Mouse (Mus musculus): ENCODE results near the gene Spon2.

Gene Spon2

DNA sequence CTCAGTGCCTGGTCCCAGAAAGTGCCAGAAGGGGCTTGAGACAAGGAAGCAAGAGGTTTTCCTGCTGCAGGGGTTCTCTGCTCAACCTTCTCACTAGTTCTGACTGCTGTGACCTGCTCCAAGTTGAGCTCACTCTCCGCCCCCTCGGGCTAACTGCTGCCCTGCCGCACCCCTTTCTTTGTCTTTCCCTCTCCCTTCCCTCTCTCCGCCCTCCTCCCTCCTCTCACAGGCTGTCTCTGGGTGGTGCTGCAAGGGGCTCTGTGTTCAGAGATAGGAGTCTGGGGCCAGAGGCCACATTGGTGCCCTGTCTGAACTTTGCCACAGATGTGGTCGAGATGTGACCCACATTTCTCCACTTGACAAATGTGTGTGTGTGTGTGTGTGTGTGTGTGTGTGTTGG is at the start of gene Spon2:
Spon2 (minus strand) TSS at position 375 of the 400 bp plus-strand sequence.
- DNase-seq, result peak; percentile 30

DNA sequence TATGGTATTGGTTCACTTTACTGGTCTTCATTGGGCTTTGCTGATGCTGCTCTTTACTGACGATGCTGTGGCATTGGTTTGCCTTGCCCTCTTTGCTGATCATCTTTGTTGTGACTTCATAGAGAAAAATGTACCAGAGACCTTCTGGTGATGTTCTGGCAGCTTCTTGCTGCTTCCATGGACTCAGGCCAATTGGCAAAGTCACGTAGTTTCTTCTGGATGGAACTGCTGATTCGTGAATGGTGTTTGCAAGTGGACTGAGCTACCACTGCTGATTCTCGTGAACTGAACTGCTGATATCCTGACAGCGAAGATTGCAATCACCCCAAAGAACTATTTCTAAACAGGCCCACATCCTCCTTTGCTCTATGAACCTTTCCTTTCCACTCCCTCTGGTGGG is 36.2 kb upstream of the Spon2 start:
- DNase-seq, result no peak

DNA sequence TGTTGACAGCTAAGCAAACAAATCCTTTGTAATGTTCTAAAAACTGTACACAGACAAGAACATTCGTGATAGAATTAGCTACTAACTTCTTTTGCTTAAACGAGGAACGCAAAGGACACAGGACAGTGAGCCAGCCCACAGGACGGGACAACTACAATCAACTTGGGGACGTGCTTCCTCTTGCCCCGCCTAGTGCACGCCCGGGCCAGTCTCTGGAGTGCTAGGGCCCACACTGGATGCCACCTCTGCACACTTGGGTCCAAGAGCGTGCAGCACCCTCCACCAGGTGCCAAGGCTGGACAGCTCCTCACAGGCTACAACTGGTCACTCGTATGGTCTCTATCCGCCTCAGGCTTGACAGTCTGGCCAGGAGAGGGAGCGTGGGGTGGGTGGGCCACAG is 29.9 kb upstream of the Spon2 start:
- no peak for DNase-seq

DNA sequence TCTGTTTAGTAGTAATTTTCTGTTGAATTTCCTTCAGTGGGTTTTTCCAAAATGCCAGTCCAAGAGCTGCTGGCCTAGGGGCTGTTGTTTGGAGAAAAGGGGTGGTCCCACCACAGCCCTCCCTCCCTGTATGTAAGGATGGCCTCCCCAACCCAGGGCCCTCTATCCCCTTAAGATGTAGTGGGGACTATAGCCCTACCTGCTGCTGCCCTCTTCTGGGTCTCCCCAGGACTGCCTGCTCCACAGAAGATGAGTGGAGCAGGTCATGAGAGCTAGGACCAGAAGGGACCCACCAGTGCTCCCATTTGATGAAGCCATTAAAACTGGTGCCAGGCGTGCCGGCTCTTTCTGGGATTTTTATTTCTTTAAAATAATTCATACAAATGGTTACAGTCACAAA is 29.1 kb upstream of the Spon2 start:
- peak; percentile 43 for DNase-seq

DNA sequence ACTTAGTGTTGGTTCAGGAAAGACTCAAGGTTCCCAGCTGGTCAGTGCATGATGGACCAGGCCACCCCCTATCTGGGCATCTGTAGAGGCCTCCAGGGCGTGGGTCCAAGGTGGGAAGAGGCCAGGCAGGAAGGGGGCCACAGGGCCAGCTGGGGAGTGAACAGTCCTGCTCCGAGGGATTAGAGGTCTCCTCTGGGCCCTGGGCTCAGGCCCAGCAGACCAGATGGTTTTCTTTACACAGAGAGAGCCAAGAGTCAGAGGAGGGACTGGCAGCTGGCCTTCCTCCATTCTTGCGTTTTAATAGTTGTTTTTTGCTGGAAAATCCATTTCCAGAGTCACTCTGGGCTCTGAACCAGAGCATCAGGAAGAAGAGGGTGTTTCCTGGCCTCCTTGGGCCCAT is 27.4 kb upstream of the Spon2 start:
- no peak for DNase-seq

DNA sequence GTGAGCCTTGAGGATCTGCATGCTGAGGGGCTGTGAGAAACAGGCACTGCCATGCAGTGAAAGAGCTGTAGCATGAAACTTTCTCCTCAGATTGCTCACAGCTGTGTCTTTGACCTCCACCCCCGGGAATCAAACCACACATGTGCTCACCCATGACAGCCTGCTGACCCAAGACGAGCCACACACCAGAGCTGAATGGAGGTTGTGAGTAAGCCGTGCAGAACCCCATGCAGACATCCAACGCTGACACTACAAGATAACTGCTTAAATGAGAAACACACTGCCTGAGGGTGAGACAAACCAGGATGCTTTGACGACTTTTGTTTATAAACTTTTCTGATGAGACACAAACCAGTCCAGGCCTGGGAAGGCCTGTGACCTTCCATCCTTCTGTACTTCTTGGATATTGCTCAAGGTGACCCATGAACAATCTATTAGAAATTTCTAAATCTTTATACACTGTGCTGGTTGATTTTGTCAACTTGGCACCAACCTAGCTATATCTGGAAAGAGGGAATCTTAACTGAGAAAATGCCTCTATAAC is 26.2 kb upstream of the Spon2 start:
- DNase-seq, result no peak

DNA sequence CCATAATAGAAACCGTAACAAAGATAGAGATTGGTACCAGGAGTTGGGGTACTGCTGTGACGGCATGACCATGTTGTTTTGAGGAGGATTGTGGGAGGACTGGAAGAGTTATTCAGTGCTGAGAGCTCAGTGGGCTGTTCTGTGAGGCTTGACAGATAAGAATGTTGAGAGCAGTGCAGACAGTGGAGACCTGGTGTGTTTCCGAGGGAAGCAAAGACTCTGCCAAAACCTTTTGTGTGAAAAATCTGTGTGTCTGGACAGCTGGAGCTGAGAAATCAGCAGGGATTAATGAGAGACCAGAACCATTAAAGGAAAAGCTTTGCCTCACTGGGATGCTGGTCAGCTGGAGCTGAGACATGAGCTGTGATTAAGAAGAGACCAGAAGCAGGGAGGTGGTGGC is 21.7 kb upstream of the Spon2 start:
- no peak for DNase-seq

DNA sequence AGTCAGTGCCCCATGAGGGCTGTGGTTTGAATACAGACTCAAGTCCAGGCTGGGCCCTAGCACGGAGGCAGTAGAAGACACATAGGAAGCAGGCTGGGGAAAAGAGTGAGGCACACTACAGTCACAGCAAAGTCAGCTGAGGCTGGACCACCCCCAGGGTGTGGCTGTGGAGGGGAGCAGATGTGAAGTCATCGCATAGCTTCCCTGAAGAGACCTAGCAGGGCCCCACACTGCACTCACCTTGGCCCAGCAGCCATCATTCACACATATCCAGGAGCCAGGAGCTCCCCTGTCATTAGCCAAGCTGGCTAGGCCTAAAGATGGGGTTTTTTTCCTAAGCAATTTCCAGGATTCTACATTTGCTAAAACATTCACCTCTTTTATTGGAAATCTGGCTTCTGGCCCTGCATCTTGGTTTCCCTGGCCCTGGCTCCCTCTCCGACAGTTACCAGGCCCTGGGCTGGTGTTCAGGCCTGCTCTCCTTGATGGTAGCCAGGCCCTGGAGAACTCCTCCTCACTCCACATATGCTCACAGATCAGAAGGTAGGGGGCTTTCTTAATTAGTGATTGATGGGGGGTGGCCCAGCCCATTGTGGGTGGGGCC is 21.0 kb upstream of the Spon2 start:
- DNase-seq, result no peak

DNA sequence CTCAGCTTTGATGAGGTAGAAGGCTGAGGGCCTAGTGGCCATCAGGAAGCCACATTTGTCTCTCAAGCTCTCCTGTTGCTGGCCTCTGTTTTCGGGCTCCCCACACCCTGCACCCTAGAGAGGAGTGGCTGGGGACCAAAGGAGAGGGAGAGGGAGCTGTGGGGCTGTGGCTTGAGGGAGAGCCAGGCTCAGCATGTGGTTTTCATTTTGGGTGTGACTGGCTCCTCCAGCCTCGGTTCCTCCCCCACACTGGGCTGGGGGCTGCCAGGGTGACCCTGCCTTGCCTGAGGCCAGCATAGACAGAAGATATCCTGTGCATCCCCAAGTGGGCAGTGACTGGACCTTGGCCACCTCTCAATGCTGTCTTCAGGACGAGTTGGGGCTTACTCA is 20.0 kb upstream of the Spon2 start:
- no peak for DNase-seq

DNA sequence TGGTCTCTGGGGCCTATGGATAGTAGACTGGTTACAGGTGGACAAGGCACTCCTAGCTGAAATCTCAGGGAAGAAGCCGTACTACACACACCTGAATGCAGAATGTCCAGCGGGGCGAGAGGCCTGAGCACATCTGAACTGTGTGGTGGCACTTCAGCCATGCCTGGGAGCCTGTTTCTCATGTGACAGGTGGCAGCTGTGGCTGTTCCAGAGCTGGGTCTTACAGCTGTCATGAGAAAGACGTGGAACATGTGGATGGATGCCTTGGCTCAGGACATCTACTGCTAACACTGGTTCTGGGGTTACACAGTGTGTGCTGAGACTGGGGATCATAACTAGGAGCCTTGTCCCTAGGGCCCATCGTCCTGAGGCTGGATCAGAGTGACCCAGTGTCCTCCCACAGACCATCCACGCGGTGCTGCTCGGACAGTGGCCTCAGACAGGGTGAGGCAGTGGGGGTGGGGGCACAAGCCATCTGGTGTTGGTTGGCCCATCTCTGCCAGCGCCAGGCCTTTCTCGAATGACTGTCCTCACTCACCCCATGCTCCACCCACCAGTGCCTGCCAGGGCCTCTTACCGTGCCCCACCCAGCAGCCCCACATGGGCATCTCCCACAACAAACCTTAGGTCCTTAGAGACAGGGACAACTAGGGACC is 19.5 kb upstream of the Spon2 start:
- no peak for DNase-seq

DNA sequence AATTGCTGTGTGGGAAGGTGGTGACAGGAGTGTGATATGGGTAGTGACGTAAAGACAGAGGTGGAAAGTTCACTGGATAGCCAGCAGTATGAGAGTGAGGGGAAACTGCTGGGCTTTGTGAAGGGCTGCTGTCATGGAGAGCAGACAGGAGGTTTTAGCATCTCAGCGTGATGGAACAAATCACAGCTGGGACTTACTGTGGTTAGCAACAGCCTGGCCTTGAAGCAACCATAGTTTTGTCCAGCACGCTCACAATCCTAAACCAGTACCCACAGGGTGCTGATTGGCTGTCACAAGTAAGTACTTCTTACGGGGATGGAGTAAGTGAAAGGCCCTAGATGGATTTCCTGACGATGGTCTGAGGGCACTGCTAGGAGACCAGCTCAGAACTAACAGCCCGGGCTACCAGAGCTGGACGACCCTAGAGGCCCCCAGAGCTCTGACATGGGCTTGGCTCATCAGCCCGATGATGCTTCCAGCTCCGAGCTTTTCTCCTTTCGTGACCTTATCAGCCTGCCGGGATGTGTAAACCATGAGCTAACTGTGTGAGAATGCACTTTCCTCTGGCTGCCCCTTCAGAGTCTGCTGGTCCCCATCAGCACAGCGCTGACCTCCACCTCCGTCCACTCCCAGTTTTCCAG is 16.3 kb upstream of the Spon2 start:
- no peak for DNase-seq

DNA sequence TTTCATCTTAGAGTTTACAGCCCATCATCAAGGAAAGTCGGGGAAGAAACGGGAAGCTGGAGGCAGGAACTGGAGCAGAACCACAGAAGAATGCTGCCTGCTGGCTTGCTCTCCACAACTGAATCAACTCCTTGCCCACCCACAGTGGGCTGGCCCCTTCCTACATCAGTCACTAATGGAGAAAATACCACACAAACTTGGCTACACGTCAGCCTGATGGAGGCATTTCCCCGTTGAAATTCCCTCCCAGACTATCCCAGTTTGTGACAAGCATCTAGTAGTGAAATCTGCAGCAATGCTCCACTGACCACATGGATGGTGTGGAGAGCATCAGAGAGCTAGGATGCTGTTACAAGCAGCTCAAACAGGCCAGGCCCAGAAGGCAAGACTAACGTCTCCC is 14.5 kb upstream of the Spon2 start:
- DNase-seq, result no peak

DNA sequence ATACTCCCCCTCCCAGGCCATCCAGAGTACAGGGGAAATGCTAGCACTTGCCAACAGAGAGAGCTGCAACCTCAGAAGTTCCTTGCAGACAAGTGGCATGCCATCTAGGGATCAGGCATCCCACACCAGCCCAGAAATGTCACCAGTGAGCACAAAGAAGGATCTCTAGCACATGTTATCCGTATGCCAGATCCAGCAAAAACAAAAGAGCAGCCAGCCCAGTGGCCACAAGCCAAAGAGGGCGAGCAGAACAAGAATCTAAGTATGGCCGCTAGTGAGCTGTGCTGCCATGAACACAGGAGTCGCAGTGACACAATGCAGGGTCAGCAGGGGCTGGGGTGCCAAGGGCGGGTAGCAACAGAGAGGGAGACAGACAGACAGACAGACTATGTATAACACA is 12.0 kb upstream of the Spon2 start:
- DNase-seq, result no peak

DNA sequence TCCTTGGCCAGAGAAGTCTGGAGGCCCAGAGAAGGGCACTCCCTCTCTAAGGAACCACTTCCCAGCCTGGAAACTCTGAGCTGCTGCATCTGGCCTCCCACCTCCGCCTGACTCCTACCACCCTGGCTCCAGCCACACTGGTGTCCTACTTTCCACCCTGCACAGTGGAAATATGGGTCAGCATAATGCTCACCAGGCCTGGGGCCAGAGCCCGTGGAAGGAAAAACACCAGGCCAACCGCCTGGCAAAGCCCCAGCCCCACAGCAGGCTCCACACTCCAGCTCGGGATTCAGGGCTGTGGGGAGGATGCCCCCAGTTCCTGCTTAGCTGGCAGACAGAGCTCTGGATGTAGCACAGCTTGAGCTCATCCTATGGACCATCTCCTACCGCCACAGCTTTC is 10.2 kb upstream of the Spon2 start:
- DNase-seq, result no peak

DNA sequence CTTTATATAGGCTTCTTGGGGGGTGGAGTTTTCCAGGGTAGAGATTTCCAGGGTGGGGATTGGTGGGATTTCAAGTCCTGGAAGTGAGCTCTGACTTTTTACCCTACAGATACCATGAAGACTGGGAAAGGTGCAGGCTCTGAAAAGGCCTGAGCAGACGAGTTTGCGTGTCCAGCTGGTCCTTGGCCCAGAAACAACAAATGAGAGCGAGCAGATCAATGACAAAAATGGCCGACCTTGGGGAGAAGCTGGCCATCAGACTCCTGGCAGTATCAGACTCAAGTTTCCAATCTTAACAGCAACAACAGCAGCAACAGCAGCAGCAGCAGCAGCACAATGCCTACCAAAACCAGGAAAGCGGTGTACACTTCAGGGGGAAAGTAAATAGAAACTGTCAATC is 7.4 kb upstream of the Spon2 start:
- no peak for DNase-seq

DNA sequence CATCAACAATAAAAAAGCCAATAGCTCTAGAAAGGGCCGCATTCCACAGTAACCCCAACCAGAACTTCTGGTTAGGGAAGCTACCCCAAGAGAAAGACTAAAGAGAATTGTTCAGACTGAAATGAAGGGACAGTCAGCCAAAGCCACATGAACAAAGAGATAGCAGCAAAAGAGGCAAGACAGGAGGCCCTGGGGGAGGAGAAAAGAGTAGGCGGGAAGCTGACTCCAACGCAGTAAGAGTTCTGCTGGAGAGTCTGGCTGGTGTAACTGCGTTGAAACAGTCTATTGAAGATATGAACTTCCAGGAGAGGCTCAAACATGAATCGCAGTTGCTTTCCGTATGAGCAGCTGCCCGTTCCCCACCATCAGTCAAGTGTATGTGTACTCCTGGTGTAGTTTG is 6.2 kb upstream of the Spon2 start:
- DNase-seq, result no peak

DNA sequence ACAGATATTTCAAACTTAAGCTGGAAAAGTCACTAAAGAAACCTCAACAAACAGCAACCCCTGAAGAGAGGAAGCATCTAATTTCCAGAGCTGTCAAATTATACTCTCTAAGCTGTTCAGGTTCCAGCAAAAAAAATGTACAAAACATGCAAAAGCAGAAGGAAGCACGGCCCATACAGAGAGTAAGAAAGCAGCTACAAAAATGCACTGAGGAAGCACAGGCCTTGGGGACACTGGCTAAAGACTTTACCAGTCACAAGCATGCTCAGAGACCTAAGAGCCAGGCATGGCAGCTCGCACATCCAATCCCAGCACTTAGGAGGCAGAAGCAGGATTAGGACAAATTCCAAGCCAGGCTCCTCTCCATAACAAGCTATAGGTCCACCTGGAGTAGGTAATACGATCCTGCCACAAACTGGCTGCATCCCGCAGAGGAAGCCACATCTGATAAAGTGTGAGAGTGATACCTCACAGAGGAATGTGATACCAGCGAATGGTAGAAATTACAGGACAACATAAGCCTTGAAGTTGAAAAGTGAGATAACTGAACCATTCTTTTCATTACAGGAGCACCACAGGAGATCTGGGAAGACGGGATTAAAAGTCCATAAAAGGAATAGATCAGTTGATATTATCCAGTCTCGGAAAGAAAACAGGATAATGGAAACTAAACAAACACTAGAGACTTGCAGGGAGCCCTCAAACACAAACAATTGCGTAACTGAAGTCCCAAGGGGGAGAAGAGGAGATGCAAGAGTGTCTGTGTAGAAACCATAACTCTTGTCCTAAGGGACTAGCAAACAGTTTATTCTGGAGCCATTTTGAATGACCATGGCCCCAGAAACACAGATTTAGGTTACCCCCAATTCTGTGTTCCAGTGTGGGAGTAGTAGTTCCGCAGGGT is 4.8 kb upstream of the Spon2 start:
- DNase-seq, result no peak

DNA sequence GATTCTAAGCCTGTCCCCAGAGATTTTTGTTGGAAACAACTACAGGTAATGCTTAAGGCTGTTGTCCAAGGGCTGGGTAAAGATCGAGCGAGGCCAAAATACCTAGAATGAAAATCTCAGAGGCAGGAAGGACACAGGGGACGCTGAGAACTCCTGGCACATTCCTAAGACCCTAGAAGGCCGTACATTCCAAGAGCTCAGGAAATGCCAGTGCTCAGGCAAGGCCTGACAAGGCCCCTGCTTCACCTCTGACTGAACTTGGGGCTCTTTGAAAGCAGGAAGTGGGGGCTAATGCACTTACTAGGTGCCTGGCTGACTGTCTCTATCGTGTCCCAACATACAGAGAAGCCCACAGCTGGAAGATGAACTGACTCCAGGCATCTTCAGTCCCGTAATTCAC is 4.1 kb upstream of the Spon2 start:
- DNase-seq, result peak; percentile 25

DNA sequence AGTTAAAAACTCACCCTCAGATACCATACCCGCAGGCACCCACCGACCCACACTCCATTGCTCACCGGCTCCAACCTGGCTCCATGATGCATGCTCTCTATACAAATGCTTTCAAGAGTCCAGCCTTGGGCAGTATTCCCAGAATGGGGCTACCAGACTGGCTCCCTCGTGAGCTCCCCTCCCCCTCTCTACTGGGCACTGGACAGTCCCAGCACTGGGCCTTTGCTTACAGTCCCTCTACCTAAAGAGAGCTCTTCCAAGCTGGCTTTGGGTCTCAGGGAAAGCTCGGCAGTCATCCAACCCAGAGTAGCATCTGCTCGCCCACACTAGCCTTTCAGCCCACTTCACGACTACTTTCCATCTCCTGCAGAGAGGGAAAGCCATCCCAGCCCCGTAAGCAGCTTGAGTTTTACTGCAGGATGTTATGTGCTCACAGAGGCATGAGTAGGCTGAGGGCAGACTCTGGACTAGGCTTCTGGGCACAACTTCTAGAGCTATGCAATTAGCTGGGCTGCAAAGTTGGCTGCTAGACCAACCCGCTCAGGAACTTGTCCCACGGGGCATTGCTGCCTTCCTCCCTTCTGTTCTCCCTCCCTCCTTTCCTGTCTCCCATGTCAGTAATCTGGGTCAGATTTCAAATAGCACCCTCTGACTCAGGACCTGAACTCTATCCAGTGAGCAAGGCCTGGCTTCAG is 2.2 kb upstream of the Spon2 start:
- no peak for DNase-seq

DNA sequence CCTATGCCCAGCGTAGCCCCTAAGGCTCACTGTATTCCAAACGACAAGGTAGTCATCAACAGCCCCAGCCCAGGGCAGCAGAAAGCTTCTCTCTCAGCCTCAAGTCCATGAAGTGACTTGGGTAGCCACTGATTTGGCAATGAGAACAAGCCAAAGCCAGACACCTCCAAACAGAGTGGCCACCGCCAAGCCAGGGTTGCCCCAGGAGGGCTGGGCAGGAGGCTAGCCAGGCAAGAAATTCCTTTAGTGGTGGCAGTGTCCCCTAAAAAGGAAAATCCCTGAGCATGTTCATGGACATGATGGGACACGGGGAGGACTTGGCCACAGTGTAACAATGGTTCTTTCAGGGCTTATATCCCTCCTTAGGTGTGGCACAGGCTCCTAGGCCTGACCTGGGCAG is 1.6 kb upstream of the Spon2 start:
- no peak for DNase-seq

DNA sequence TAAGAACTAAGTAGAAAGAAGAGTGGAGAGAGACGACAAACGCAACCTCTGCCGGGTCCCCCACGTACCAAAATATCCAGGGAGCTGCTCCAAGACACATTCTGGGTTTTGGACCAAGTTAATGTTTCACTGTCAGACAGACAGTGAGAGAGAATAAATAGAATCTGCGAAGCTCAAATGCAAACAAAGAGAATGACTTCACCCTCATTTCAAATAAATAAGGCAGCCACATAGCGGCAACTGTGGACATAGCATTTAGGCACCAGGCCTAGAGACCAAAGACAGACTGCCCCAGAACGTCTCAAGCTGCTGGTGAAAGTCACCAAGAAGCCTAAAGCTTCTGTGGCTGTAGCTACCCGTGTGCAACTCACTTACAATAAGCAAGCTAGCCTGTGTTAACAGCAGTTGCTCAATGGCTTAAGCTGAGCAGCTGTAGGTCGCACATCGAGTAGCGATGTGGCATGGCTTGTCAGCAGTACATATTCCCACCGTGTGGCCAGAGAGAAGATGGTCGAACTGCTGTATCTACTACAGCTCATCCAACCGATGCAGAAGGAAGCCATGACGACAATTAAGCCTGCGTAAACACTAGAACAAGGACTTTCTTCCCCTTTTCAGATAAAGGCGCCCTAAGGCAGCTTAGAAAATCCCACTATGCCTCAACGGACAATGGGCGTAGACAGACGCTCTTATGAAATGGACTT is 643 bp upstream of the Spon2 start:
- no peak for DNase-seq

DNA sequence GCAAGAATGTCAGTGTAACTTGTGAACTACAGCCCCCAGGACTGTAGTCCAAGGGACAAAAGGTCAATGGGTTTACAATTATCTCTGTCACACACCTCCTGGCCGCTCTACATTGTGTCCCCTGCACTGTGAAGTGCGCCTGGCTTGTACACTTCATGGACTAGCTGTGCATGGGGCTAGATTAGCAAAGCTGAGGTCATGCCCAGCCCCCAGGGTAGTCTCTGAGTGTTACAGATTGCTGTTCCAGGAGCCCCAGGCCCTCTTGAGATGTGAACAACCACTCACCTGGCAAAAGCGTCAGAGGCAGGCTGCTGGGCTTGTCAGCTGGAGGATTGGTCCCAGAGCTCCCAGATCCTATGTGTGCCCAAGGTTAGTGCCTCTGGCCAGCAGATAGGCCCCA is 592 bp downstream of the Spon2 start:
- no peak for DNase-seq
